Mouse (Mus musculus): Measurements from ENCODE around the gene Olfr922. TPM values are rescaled to one million over a fixed set of nuclear protein-coding genes. Genes with fewer than 3 reads are reported as not detected.

Gene Olfr922
- not detected for total RNA-seq (2021)
- long read RNA-seq, experiment 1: 0 reads
- long read RNA-seq, experiment 2: 0 reads

DNA sequence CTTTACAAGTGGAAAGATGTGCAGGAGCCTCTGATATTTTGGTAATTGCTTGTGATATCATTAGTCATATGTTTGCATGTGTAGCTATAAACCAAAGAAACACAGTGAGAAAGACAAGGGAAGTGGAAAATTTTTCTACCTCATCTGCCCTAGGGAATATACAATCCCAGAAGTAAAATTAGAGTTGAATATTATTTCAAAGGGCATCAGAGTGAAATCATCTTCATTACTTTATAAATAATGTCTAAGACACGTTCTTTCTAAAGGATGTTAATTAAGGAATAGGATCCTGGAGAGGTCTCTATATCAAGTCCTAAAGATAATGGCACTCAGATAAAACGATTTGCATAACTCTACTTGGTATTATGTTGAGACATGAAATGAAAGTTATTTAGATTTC is at the start of gene Olfr922:
Gene Olfr922 (plus strand): TSS at position 301 of the 400 bp plus-strand sequence.
- DNase-seq: no peak
- intact Hi-C loops (cut with DNase I): no loop called here

DNA sequence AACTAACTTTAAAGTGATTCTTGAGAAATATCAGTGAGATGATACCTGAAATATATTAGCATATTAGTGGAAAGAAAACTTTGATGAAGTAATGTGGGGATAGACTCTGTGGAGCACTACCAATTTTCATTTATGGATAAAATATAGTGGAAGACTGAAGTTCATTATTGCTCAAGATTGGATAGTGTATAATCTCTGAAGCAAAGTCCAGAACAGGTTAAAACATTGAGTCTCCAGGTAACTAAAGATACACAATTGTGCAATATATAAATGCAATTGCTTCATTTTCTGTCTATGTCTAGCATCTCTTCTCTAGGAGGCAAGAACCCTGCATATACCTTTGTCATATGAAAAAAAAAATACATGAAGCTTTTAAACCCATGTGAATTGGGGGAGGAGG is 41.6 kb upstream of the Olfr922 start, which contains the start of gene Olfr921:
Gene Olfr921 (plus strand): TSS at position 301 of the 400 bp plus-strand sequence.
- intact Hi-C loops (cut with DNase I): no loop called here
- DNase-seq: no peak

- intact Hi-C loops (cut with DNase I): no loop called here
Observed at GRCm38 (mm10) chr9:38792689-38793088, 21.7 kb upstream of the Olfr922 start.

GRCm38 (mm10) chr9:38805696-38806095 is 8.7 kb upstream of the Olfr922 start:
- DNase-seq: no peak
- intact Hi-C loops (cut with DNase I): no loop called here

More at GRCm38 (mm10) chr9:38792689-38793088, 21.7 kb upstream of the Olfr922 start:
- no peak for DNase-seq

DNA sequence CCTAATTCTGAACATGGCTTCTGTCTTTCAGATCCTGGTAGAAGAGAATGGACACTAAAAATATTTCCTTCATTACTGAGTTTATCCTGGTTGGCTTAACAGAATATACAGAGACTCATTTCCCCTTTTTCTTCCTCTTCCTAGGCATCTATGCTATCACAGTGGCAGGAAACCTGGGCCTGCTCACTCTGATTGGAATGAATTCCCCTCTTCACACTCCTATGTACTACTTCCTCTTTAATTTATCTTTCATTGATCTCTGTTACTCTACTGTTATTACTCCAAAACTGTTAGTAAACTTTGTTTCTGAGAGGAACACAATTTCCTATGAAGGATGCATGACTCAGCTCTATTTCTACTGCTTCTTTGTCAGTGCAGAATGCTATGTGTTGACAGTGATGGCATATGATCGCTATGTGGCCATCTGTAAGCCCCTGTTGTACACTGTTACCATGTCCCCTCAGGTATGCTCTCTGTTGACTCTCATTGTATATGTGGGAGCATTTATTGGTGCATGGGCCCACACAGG is 1.1 kb downstream of the Olfr922 start:
- intact Hi-C loops (cut with DNase I): no loop called here
- DNase-seq: no peak

- intact Hi-C loops (cut with DNase I): no loop called here
- no peak for DNase-seq
Observed at GRCm38 (mm10) chr9:38826245-38826644, 11.8 kb downstream of the Olfr922 start, which contains the start of gene Olfr923. Gene Olfr923 (plus strand): TSS chr9:38826545.

GRCm38 (mm10) chr9:38833027-38833426 is 18.6 kb downstream of the Olfr922 start:
- intact Hi-C loops (cut with DNase I): no loop called here
- no peak for DNase-seq

GRCm38 (mm10) chr9:38844149-38844548 is 29.7 kb downstream of the Olfr922 start, which contains the start of gene Olfr924:
Gene Olfr924 (plus strand): TSS chr9:38844449.
- DNase-seq: no peak
- intact Hi-C loops (cut with DNase I): no loop called here

DNA sequence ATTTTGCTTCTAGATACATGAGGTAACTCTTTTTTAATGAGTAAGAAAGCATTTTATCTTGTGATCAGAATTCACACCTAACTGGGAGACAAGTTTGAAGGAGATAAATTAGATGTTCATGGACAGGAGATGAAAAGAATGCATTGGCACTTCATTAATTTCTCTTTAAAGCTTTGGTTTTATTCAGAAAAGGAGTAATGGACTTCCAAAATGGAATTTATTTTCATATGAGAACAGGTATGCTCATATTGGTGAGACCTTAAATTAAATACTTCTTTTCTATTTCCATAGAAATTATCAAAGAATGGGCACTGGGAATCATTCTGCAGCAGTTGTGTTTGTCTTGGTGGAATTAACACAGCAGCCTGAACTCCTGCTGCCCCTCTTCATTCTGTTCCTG is 40.3 kb downstream of the Olfr922 start, which contains the start of gene Olfr26:
Gene Olfr26 (plus strand): TSS at position 301 of the 400 bp plus-strand sequence.
- intact Hi-C loops (cut with DNase I): no loop called here
- DNase-seq: no peak

Other genes starting within 250 kb of the Olfr922 start
- gene Olfr912, start 234.4 kb upstream of the Olfr922 start, total RNA-seq (2021): not detected
- not detected for gene Olfr913, start 221.9 kb upstream of the Olfr922 start, total RNA-seq (2021)
- gene Olfr914, start 209.5 kb upstream of the Olfr922 start, total RNA-seq (2021): not detected
- not detected for gene Olfr916, start 154.7 kb upstream of the Olfr922 start, total RNA-seq (2021)
- gene Olfr917, start 148.8 kb upstream of the Olfr922 start, total RNA-seq (2021): not detected
- not detected for gene Olfr918, start 140.0 kb upstream of the Olfr922 start, total RNA-seq (2021)
- not detected for gene Olfr919, start 110.9 kb upstream of the Olfr922 start, total RNA-seq (2021)
- 10 to 100 TPM; 30.5 to 31.7 TPM for gene Vwa5a, start 96.3 kb upstream of the Olfr922 start, total RNA-seq (2021)
- gene Olfr920, start 62.3 kb upstream of the Olfr922 start, total RNA-seq (2021): under 1 TPM; 0.07 TPM
- not detected for gene Olfr921, start 41.5 kb upstream of the Olfr922 start, total RNA-seq (2021)
- not detected for gene Olfr923, start 11.9 kb downstream of the Olfr922 start, total RNA-seq (2021)
- gene Olfr924, start 29.8 kb downstream of the Olfr922 start, total RNA-seq (2021): not detected
- not detected for gene Olfr26, start 40.4 kb downstream of the Olfr922 start, total RNA-seq (2021)
- gene Olfr926, start 62.5 kb downstream of the Olfr922 start, total RNA-seq (2021): not detected
- not detected for gene Olfr930, start 115.2 kb downstream of the Olfr922 start, total RNA-seq (2021)
- gene Olfr933, start 157.7 kb downstream of the Olfr922 start, total RNA-seq (2021): not detected
- not detected for gene Olfr934, start 173.7 kb downstream of the Olfr922 start, total RNA-seq (2021)
- not detected for gene Olfr935, start 185.1 kb downstream of the Olfr922 start, total RNA-seq (2021)
- not detected for gene Olfr146, start 208.8 kb downstream of the Olfr922 start, total RNA-seq (2021)

Measured in heart, postnatal 14 days (tissue).